Mouse (Mus musculus) embryonic stem cell, embryonic (primary cell): Measurements from ENCODE around the gene Mkrn2.
"Not testable (repeated sequence)": the region's sequence is repeated elsewhere in the genome, so short reads cannot be mapped to it uniquely, and the experiment has no call there.

Experiments
- CTCF ChIA-PET, 4 experiments: fragments of 300-600 bp in 2 of 4; fragments of 350-600 bp in 2 of 4; sonication (Branson Sonifier 250); formaldehyde crosslinking; loops; one replicate each; lab custom pipeline; 2022; ENCODE audit warnings: inconsistent platforms in 2 of 4; lab: Charles Lee
- POLR2A ChIA-PET, 4 experiments: fragments of 300-600 bp in 2 of 4; fragments of 350-600 bp in 2 of 4; sonication (Branson Sonifier 250); formaldehyde crosslinking; loops; one replicate each; lab custom pipeline; 2022; ENCODE audit warnings: antibody characterized with exemption in 4 of 4, inconsistent platforms in 1 of 4; lab: Charles Lee

The Mkrn2 gene

GRCm38 (mm10) chr6:115592458-115592857, 9.2 kb upstream of the Mkrn2 start, which contains the start of gene Mkrn2os:
Gene Mkrn2os (minus strand): TSS chr6:115592576.
- POLR2A ChIA-PET, result interaction anchor here in 2 of 4 experiments (0.6 to 2.7 kb wide), 4 partner anchors 10 to 59 kb away, joined by 3 to 11 read pairs (median 4); no protein-coding TSS in a partner anchor
- CTCF ChIA-PET, result interaction anchor here in 2 of 4 experiments (0.5 to 1.7 kb wide), 3 partner anchors 9 to 341 kb away, joined by 3 to 5 read pairs (median 5); no protein-coding TSS in a partner anchor

- POLR2A ChIA-PET, result interaction anchor here in 2 of 4 experiments (0.6 to 2.7 kb wide), 3 partner anchors 10 to 111 kb away, joined by 3 to 11 read pairs (median 3); no protein-coding TSS in a partner anchor
- CTCF ChIA-PET, result interaction anchor here in 1 of 4 experiments (1.7 kb wide), 1 partner anchor 10 kb away, joined by 5 read pairs; no protein-coding TSS in a partner anchor
Measured at GRCm38 (mm10) chr6:115593252-115593651, 8.4 kb upstream of the Mkrn2 start.

- POLR2A ChIA-PET, result interaction anchor here in 1 of 4 experiments (0.9 kb wide), 1 partner anchor 40 kb away, joined by 3 read pairs; no protein-coding TSS in a partner anchor
- CTCF ChIA-PET, result no interaction called here
Measured at GRCm38 (mm10) chr6:115594463-115594862, 7.2 kb upstream of the Mkrn2 start.

GRCm38 (mm10) chr6:115595667-115596066, 6.0 kb upstream of the Mkrn2 start:
- POLR2A ChIA-PET, result interaction anchor here in 1 of 4 experiments (1.2 kb wide), 1 partner anchor 24 kb away, joined by 3 read pairs; no protein-coding TSS in a partner anchor
- CTCF ChIA-PET, result no interaction called here

GRCm38 (mm10) chr6:115601322-115601714, 384 bp upstream of the Mkrn2 start:
- CTCF ChIA-PET, result no interaction called here
- POLR2A ChIA-PET, result interaction anchor here in 2 of 4 experiments (1.0 to 1.8 kb wide), 8 partner anchors 10 to 208 kb away, joined by 3 to 7 read pairs (median 4); partner anchors contain the start of gene Raf1 (in 1 of the 2)

GRCm38 (mm10) chr6:115606461-115606860, 4.8 kb downstream of the Mkrn2 start:
- ChIA-PET POLR2A (interaction anchor here in 3 of 4 experiments (0.6 to 6.9 kb wide), 24 partner anchors 8 to 215 kb away, joined by 3 to 77 read pairs (median 4); partner anchors contain the start of gene Raf1 (in 1 of the 3)), CTCF (interaction anchor here in 2 of 4 experiments (0.6 to 1.1 kb wide), 3 partner anchors 11 to 71 kb away, joined by 3 to 9 read pairs (median 5); no protein-coding TSS in a partner anchor)

GRCm38 (mm10) chr6:115607429-115607828, 5.7 kb downstream of the Mkrn2 start:
- ChIA-PET CTCF (interaction anchor here (0.6 to 1.6 kb wide), 12 partner anchors 9 to 165 kb away, joined by 3 to 5 read pairs (median 3); no protein-coding TSS in a partner anchor), POLR2A (interaction anchor here (0.5 to 6.9 kb wide), 28 partner anchors 9 to 231 kb away, joined by 3 to 77 read pairs (median 4); partner anchors contain the start of genes Raf1 (in 2 of the 4) and Efcab12 (in 1 of the 4))

GRCm38 (mm10) chr6:115609121-115609520, 7.4 kb downstream of the Mkrn2 start:
- POLR2A ChIA-PET, result interaction anchor here in 3 of 4 experiments (0.5 to 6.9 kb wide), 19 partner anchors 7 to 200 kb away, joined by 3 to 77 read pairs (median 4); partner anchors contain the start of genes Cand2 (in 1 of the 3), Raf1 (in 1 of the 3) and Rpl32 (in 1 of the 3)
- CTCF ChIA-PET, result interaction anchor here (0.5 to 1.9 kb wide), 21 partner anchors 8 to 382 kb away, joined by 3 to 18 read pairs (median 3); partner anchors contain the start of gene Gm17482 (in 1 of the 4)

- CTCF ChIA-PET, result interaction anchor here in 3 of 4 experiments (0.6 to 1.5 kb wide), 5 partner anchors 47 to 193 kb away, joined by 3 to 17 read pairs (median 3); no protein-coding TSS in a partner anchor
Measured at GRCm38 (mm10) chr6:115610301-115610700, 8.6 kb downstream of the Mkrn2 start.

GRCm38 (mm10) chr6:115613793-115614192, 12.1 kb downstream of the Mkrn2 start:
- POLR2A ChIA-PET, result interaction anchor here in 2 of 4 experiments (0.6 to 2.2 kb wide), 14 partner anchors 8 to 195 kb away, joined by 3 to 7 read pairs (median 3); partner anchors contain the start of genes Raf1 (in 2 of the 2) and Rpl32 (in 1 of the 2)
- CTCF ChIA-PET, result interaction anchor here in 2 of 4 experiments (0.6 to 0.7 kb wide), 3 partner anchors 12 to 742 kb away, joined by 3 read pairs; partner anchors contain the start of gene Gm17482 (in 1 of the 2)

More at GRCm38 (mm10) chr6:115610301-115610700, 8.6 kb downstream of the Mkrn2 start:
- POLR2A ChIA-PET, result interaction anchor here in 2 of 4 experiments (0.5 to 6.9 kb wide), 12 partner anchors 8 to 358 kb away, joined by 3 to 77 read pairs (median 4); partner anchors contain the start of genes Raf1 (in 1 of the 2) and Timp4 (in 1 of the 2)

- ChIA-PET CTCF (interaction anchor here in 1 of 4 experiments (1.4 kb wide), 1 partner anchor 187 kb away, joined by 4 read pairs; no protein-coding TSS in a partner anchor), POLR2A (interaction anchor here in 3 of 4 experiments (0.6 to 11.2 kb wide), 14 partner anchors 7 to 648 kb away, joined by 3 to 77 read pairs (median 6); partner anchors contain the start of genes Mkrn2 (in 1 of the 3), Rpl32 (in 1 of the 3) and Zfand4 (in 1 of the 3))
Measured at GRCm38 (mm10) chr6:115615983-115616382, 14.3 kb downstream of the Mkrn2 start.

- ChIA-PET POLR2A (interaction anchor here (0.6 to 11.2 kb wide), 34 partner anchors 9 to 244 kb away, joined by 3 to 77 read pairs (median 4); partner anchors contain the start of genes Raf1 (in 2 of the 4), Tsen2 (in 2 of the 4) and Rpl32 (in 1 of the 4)), CTCF (interaction anchor here in 3 of 4 experiments (0.7 to 2.8 kb wide), 5 partner anchors 10 to 165 kb away, joined by 3 to 18 read pairs (median 3); no protein-coding TSS in a partner anchor)
Measured at GRCm38 (mm10) chr6:115619818-115620217, 18.1 kb downstream of the Mkrn2 start.

GRCm38 (mm10) chr6:115620942-115621341, 19.2 kb downstream of the Mkrn2 start:
- CTCF ChIA-PET, result interaction anchor here in 1 of 4 experiments (1.2 kb wide), 1 partner anchor 11 kb away, joined by 3 read pairs; no protein-coding TSS in a partner anchor
- POLR2A ChIA-PET, result interaction anchor here in 2 of 4 experiments (0.8 to 11.2 kb wide), 17 partner anchors 8 to 171 kb away, joined by 3 to 77 read pairs (median 5); no protein-coding TSS in a partner anchor

GRCm38 (mm10) chr6:115626121-115626520, 24.4 kb downstream of the Mkrn2 start:
- POLR2A ChIA-PET, result interaction anchor here in 1 of 4 experiments (1.2 to 11.2 kb wide), 4 partner anchors 13 to 50 kb away, joined by 3 to 77 read pairs (median 4); partner anchors contain the start of gene Raf1
- CTCF ChIA-PET, result interaction anchor here in 1 of 4 experiments (0.8 kb wide), 1 partner anchor 12 kb away, joined by 3 read pairs; no protein-coding TSS in a partner anchor

- POLR2A ChIA-PET, result interaction anchor here in 3 of 4 experiments (0.8 to 6.0 kb wide), 9 partner anchors 8 to 45 kb away, joined by 3 to 27 read pairs (median 4); partner anchors contain the start of gene Raf1 (in 1 of the 3)
Measured at GRCm38 (mm10) chr6:115631056-115631795, 29.5 kb downstream of the Mkrn2 start.

GRCm38 (mm10) chr6:115634015-115634414, 32.3 kb downstream of the Mkrn2 start:
- CTCF ChIA-PET, result interaction anchor here in 1 of 4 experiments (1.7 kb wide), 1 partner anchor 15 kb away, joined by 4 read pairs; no protein-coding TSS in a partner anchor
- POLR2A ChIA-PET, result interaction anchor here in 2 of 4 experiments (0.9 to 6.0 kb wide), 15 partner anchors 9 to 64 kb away, joined by 3 to 34 read pairs (median 4); partner anchors contain the start of gene Raf1 (in 1 of the 2)

More at GRCm38 (mm10) chr6:115631056-115631795, 29.5 kb downstream of the Mkrn2 start:
- CTCF ChIA-PET, result interaction anchor here in 2 of 4 experiments (0.8 to 1.0 kb wide), 2 partner anchors 22 to 96 kb away, joined by 3 read pairs; no protein-coding TSS in a partner anchor

GRCm38 (mm10) chr6:115638188-115638587, 36.5 kb downstream of the Mkrn2 start:
- POLR2A ChIA-PET, CTCF ChIA-PET: not testable (repeated sequence)
